Mouse (Mus musculus) embryonic fibroblast, embryonic 13.5 days (primary cell): ENCODE data around the gene Plcl1.

Experiments
- CTCF ChIP-seq: IDR thresholded peaks from 2 replicates; pipeline ENCODE4 v1.5.1; 2011; ENCODE audit warnings: mild to moderate bottlenecking, control low read depth, low read length, moderate library complexity, borderline replicate concordance; ENCODE audit not compliant: insufficient read depth
- POLR2A ChIP-seq: IDR thresholded peaks from 2 replicates; pipeline ENCODE4 v1.6.1; 2011; ENCODE audit warnings: low read depth, mild to moderate bottlenecking, control low read depth, low read length, moderate library complexity

DNA sequence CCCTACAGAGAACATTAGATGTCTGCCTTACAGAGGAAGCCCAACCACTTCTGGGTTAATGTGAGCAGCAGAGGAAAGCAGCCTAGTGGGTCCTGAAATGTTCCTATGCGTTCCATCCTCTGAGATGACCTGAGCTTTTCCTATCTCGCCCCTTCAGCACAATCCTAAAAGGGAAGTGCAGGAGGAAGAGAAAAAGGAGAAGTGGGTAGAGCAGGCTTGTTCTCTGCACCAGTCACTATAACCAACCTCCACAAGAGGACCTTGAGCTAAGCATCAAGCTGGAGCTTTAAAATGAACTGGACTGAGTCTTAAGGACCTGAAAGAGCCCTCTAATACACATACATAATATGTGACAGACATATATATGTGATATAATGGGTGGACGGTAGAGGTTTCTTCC, 13.2 kb downstream of the Plcl1 start:
- TF ChIP-seq POLR2A (no peak), CTCF (no peak)
